Mouse (Mus musculus): ENCODE measurements around the gene Serpinb11. TPM values are rescaled to one million over a fixed set of nuclear protein-coding genes. Genes with fewer than 3 reads are reported as not detected.

The Serpinb11 gene
- not detected in 2 replicates for polyA plus RNA-seq (2016; fragmentation: Nextera tagmentation; extraction: Ambion mirVana)

DNA sequence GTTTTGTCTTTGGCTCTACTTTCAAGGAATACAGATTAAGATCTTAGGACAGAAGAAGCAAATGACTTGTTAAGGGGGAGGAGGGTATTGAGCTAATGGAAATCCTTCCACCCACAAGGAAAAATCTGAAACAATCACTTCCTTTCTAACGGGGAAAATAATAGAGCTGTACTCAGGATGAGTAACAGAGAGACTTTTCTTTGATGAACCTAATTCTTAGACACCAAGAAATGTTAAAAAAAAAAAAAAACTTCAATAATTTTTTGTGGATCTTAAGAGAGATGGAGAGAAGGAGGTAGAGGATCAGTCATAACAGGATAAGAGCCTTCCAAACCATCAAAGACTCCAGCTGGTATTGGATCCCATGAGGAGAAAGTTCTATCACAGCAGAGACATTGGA, at the start of gene Serpinb11:
Gene Serpinb11 (plus strand): TSS at position 301 of the 400 bp plus-strand sequence.
- WGBS, result 60% methylated on average over 1 of the region's 1 CpGs

DNA sequence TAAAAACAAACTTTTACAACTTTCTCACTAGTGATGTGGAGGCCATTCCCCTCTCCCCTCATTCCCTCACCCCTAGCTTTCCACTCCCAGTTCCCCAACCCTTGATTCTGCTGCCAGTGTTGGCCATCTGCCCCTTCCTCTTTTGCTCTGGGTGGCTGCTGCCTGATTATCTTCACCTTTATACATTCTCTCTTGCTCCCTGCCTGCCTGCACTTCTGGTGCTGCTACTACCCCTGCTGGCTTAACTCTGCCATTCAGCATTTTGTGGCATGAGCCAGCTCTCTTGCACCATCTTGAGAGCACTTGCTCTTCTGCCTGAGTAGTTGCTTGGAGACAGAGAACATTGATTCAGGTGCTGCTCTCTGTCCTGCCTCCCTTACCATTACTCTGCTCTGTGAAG, 15.0 kb upstream of the Serpinb11 start:
- H3K27me3 ChIP-seq (ENCODE audit: insufficient read depth, poor library complexity, severe bottlenecking), result no peaks in the 10 kb centered on the region
- no peaks in the 10 kb centered on the region for H3K4me1 ChIP-seq
- no peak for DNase-seq (ENCODE audit: low spot score)
- H3K4me3 ChIP-seq, result no peak overlapping the region
- H3K36me3 ChIP-seq, result no peaks in the 10 kb centered on the region
- H3K9me3 ChIP-seq, result no peaks in the 10 kb centered on the region
- no peak overlapping the region for H3K27ac ChIP-seq

More for the DNA sequence above, at the start of gene Serpinb11:
- H3K36me3 ChIP-seq, result no peaks in the 10 kb centered on the region
- no peak for DNase-seq (ENCODE audit: low spot score)
- no peaks in the 10 kb centered on the region for H3K4me1 ChIP-seq
- H3K4me3 ChIP-seq, result no peak within 1 kb of the TSS
- no peaks in the 10 kb centered on the region for H3K27me3 ChIP-seq (ENCODE audit: insufficient read depth, poor library complexity, severe bottlenecking)
- no peaks in the 10 kb centered on the region for H3K9me3 ChIP-seq
- no peak within 1 kb of the TSS for H3K27ac ChIP-seq

DNA sequence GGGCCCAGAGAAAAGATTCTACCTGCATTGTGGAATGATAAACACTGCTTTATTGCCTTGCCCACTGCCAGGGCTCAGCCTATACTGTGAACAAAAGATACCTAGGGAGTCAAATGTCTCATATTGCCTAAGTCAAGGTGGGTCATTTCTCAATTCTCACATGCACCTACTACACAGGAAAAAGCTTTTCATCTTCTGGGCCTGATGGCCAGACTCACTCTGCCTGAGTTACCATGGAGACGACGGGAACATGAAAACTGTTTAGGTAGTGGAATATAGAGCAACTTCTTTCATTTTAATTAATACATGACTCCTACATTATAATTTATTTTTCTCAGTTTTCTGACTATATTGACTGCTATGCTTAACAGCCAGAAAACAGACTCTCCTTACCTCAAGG, 14.2 kb upstream of the Serpinb11 start:
- Histone ChIP-seq H3K4me3 (no peak overlapping the region), H3K4me1 (no peaks in the 10 kb centered on the region; the same call in 1 of the 2 replicates), H3K27me3 (ENCODE audit: insufficient read depth, poor library complexity, severe bottlenecking) (no peaks in the 10 kb centered on the region), H3K9me3 (no peaks in the 10 kb centered on the region), H3K27ac (no peak overlapping the region), H3K36me3 (no peaks in the 10 kb centered on the region)
- 93% methylated on average over 2 of the region's 2 CpGs for WGBS
- DNase-seq (ENCODE audit: low spot score), result no peak

DNA sequence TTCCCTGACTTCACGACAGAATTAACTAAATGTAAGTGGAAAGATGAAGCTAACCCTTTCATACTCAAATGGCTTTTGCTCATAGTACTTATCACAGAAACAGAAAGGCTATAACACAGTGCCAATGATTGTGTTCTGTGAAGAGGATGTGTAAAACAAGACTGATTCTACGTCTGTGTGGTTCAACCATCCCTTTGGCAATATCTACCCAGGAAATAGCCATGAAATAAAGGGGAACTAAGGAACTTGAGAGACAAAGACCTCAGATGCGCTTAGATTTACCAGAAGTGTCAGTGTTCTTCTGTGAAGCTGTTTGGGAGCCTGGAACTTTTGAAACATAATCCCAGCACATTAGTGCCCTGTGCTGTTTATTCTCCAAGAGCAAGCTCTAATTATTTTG, 10.6 kb upstream of the Serpinb11 start:
- H3K27me3 ChIP-seq (ENCODE audit: insufficient read depth, poor library complexity, severe bottlenecking), result no peaks in the 10 kb centered on the region
- no peak for DNase-seq (ENCODE audit: low spot score)
- WGBS, result 58% methylated on average over 3 of the region's 3 CpGs

DNA sequence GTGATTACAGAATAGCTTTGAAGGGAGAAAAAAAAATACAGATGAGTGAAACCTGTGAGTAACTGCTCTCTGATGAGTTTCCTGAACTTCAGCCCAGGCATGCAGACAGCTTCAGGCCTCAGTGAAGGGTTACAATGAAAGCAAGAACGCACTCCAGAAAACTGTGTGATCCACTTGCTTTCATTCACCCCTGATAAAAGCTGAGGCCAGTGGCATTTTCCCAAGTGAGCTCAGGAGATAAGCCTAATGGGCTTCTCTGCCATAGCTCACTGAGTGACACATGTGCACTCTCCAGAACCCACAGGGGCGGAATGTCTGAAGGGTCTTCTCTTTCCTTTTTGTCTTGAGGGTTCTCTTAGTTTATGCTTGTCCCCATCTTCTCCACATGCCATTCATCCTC, 9.9 kb upstream of the Serpinb11 start:
- Histone ChIP-seq H3K4me1 (no peaks in the 10 kb centered on the region; the same call in 1 of the 2 replicates), H3K9me3 (no peaks in the 10 kb centered on the region), H3K27me3 (ENCODE audit: insufficient read depth, poor library complexity, severe bottlenecking) (no peaks in the 10 kb centered on the region), H3K4me3 (no peak overlapping the region), H3K36me3 (no peaks in the 10 kb centered on the region), H3K27ac (no peak overlapping the region)
- no peak for DNase-seq (ENCODE audit: low spot score)
- 25% methylated on average over 2 of the region's 2 CpGs for WGBS

More for the DNA sequence above, 10.6 kb upstream of the Serpinb11 start:
- Histone ChIP-seq H3K4me1 (no peaks in the 10 kb centered on the region; the same call in 1 of the 2 replicates), H3K27ac (no peak overlapping the region), H3K9me3 (no peaks in the 10 kb centered on the region), H3K36me3 (no peaks in the 10 kb centered on the region), H3K4me3 (no peak overlapping the region)

DNA sequence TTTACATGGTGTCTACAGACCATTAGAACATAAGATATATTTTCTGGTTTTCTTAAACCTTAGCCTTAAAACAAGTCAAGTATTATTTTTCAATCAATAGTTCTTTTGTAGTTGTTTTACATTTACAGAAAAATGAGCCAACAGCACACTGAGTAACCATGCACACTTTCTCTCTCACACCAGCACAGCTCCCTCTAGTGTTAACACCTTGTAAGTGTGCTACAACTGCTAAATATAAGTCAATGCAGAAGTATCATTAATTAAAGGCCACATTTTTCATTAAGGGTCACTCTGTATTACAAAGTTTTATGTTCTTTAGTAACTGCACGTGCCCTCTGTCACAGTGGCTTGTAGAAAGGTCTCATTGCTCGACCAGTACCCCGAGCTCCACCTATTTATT, 8.0 kb upstream of the Serpinb11 start:
- Histone ChIP-seq H3K36me3 (no peaks in the 10 kb centered on the region), H3K27ac (no peak overlapping the region), H3K4me1 (no peaks in the 10 kb centered on the region; the same call in 1 of the 2 replicates), H3K4me3 (no peak overlapping the region), H3K27me3 (ENCODE audit: insufficient read depth, poor library complexity, severe bottlenecking) (no peaks in the 10 kb centered on the region), H3K9me3 (no peaks in the 10 kb centered on the region)
- WGBS, result 54% methylated on average over 3 of the region's 3 CpGs
- DNase-seq (ENCODE audit: low spot score), result no peak

DNA sequence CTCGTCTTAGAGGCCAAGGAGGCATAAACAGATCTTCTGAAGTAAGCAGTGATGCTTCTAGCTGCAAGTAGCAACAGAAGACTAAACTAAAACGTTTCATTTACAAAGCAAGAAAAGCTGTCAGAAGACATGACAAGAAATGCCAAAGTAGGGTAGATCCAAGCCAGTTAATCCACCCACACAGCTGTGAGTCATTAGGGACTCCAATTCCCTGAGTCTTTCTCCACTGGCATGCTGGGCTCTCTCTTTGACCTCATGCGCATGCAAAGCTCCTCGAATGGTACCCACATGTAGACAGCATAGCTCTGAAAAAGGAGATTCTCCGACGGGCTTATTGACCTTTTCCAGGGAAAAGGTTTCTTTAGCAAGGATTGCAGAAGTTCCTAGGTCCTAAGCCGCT, 5.0 kb downstream of the Serpinb11 start:
- no peaks in the 10 kb centered on the region for H3K36me3 ChIP-seq
- no peaks in the 10 kb centered on the region for H3K27me3 ChIP-seq (ENCODE audit: insufficient read depth, poor library complexity, severe bottlenecking)
- no peaks in the 10 kb centered on the region for H3K4me1 ChIP-seq
- no peaks in the 10 kb centered on the region for H3K9me3 ChIP-seq
- no peak for DNase-seq (ENCODE audit: low spot score)
- 65% methylated on average over 7 of the region's 7 CpGs for WGBS
- H3K4me3 ChIP-seq, result no peak overlapping the region
- H3K27ac ChIP-seq, result no peak overlapping the region

DNA sequence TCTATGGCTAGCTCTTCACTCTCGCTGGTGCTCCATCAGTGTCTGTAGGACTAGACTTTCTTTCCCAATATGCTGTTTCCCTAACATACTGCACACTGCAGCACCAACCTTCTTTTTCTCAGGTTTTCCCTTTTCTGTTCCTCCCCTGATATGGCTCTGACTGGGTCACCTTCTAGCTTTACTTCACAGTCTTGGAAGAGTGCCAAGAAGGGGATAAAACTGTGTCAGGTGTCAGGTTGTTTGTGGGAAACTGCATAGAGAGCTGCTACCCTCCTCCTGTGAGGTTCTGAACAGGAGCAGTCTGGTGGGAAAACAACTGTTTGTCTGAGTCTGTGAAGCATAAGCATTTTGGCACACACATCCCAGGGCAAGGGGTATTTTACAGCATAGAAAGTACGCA, 7.9 kb downstream of the Serpinb11 start:
- no peaks in the 10 kb centered on the region for H3K4me1 ChIP-seq
- no peaks in the 10 kb centered on the region for H3K27me3 ChIP-seq (ENCODE audit: insufficient read depth, poor library complexity, severe bottlenecking)
- no peaks in the 10 kb centered on the region for H3K9me3 ChIP-seq
- no peak overlapping the region for H3K27ac ChIP-seq
- H3K36me3 ChIP-seq, result no peaks in the 10 kb centered on the region
- no peak for DNase-seq (ENCODE audit: low spot score)
- 80% methylated on average over 2 of the region's 2 CpGs for WGBS
- no peak overlapping the region for H3K4me3 ChIP-seq

DNA sequence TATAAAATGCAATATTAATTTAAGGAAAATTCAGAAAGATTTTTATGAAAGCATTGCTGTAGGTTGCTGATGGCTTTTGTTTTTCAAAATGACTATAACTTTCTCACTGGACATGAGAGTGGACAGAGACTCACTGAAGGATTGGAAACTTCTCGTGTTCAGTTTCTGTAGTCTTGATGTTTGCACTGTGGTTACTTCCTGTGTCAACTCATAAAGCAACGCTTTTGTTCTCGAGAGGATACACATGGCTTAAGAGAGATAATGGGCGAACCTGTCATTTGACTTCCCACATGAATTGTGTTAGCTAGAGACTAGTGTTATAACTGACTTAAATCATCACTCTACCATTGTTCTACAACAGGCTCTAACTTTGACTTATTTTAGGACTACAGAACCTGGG, 16.0 kb downstream of the Serpinb11 start:
- H3K27me3 ChIP-seq (ENCODE audit: insufficient read depth, poor library complexity, severe bottlenecking), result no peaks in the 10 kb centered on the region
- H3K4me3 ChIP-seq, result no peak overlapping the region
- no peaks in the 10 kb centered on the region for H3K9me3 ChIP-seq
- H3K4me1 ChIP-seq, result no peaks in the 10 kb centered on the region
- no peak overlapping the region for H3K27ac ChIP-seq
- H3K36me3 ChIP-seq, result no peaks in the 10 kb centered on the region
- 70% methylated on average over 4 of the region's 4 CpGs for WGBS
- DNase-seq (ENCODE audit: low spot score), result no peak

DNA sequence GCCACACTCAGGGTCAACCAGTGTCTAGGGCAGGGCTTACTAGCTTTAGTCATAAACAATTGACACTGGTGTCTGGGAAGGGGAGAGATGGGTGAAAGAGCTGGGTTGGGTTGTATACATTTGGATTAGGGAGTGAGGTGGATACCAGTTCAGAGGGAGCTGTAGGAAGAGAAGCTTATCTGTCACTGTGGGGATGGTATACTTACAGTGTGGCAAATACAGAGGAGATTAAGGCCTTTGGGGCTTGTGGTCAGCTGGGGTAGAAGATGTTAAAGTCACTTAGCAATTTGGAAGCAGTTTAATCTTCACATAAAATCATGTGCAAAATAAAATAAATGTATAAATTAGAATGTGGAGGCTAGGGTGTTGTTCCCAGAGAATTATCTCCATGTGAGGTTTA, 17.4 kb downstream of the Serpinb11 start:
- Histone ChIP-seq H3K36me3 (no peaks in the 10 kb centered on the region), H3K4me3 (no peak overlapping the region), H3K4me1 (no peaks in the 10 kb centered on the region), H3K27ac (no peak overlapping the region), H3K9me3 (no peaks in the 10 kb centered on the region), H3K27me3 (ENCODE audit: insufficient read depth, poor library complexity, severe bottlenecking) (no peaks in the 10 kb centered on the region)
- DNase-seq (ENCODE audit: low spot score), result no peak

DNA sequence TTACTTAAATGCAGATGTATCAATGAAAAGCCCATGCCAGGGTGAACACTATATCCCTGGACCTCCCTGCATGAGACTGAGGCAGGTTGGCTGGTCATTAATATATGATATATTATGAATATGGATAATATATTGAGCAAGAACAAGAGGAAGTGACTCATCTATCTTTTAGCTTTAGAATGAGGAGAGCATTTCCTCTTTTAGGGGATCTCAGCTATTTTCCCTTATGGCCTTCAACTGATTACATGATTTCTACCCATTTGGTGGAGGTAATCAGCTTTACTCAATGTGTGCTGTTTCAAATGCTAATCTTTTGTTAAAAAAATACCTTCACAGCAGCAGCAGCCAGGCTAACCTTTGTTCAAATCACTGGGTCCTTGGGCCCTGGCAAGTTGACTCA, 20.5 kb downstream of the Serpinb11 start:
- Histone ChIP-seq H3K36me3 (no peaks in the 10 kb centered on the region), H3K27ac (no peak overlapping the region), H3K4me3 (no peak overlapping the region), H3K27me3 (ENCODE audit: insufficient read depth, poor library complexity, severe bottlenecking) (no peaks in the 10 kb centered on the region), H3K4me1 (no peaks in the 10 kb centered on the region), H3K9me3 (no peaks in the 10 kb centered on the region)
- no peak for DNase-seq (ENCODE audit: low spot score)

DNA sequence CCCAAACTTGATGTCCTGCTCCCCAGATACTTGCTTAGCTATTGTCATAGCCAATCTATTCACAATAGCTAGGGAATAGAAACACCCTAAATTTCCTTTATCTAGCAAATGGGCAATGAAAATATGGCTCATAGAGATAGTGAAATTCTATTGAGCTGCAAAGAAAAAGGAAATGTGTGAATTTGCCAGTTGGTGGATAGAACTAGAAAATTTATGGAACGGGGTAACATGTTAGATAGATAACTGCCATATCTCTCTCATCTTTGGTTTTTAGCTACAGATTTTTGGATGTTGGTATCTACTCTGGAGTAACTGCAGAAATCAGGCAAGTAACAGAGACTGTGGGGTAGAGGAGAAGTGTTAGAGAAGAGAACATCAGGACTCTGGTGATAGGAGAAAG, 21.4 kb downstream of the Serpinb11 start:
- no peak for DNase-seq (ENCODE audit: low spot score)
- Histone ChIP-seq H3K4me1 (no peaks in the 10 kb centered on the region), H3K4me3 (no peak overlapping the region), H3K27me3 (ENCODE audit: insufficient read depth, poor library complexity, severe bottlenecking) (no peaks in the 10 kb centered on the region), H3K27ac (no peak overlapping the region), H3K36me3 (no peaks in the 10 kb centered on the region), H3K9me3 (no peaks in the 10 kb centered on the region)
- 90% methylated on average over 1 of the region's 1 CpGs for WGBS

DNA sequence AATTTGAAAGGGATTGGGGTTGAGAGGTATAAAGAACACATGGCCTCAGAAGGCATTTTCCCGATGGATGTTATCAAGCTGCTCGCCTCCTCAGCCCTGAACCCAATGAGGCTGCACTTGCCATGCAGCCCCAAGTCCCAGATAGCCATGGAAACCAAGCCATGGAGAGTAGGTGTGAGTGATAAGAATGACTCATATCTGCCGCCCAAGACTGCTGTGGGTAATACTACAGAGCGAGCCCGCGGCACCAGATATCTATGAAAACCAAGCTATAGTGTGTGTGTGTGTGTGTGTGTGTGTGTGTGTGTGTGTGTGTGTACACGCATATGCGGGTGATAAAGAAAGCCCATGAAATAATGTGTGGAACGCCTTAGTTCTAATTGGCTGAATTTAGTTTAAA, 23.5 kb downstream of the Serpinb11 start:
- no peak overlapping the region for H3K27ac ChIP-seq
- H3K36me3 ChIP-seq, result no peaks in the 10 kb centered on the region
- WGBS, result 77% methylated on average over 9 of the region's 9 CpGs
- H3K9me3 ChIP-seq, result no peaks in the 10 kb centered on the region
- H3K4me3 ChIP-seq, result no peak overlapping the region
- H3K4me1 ChIP-seq, result no peaks in the 10 kb centered on the region
- no peaks in the 10 kb centered on the region for H3K27me3 ChIP-seq (ENCODE audit: insufficient read depth, poor library complexity, severe bottlenecking)
- DNase-seq (ENCODE audit: low spot score), result no peak

DNA sequence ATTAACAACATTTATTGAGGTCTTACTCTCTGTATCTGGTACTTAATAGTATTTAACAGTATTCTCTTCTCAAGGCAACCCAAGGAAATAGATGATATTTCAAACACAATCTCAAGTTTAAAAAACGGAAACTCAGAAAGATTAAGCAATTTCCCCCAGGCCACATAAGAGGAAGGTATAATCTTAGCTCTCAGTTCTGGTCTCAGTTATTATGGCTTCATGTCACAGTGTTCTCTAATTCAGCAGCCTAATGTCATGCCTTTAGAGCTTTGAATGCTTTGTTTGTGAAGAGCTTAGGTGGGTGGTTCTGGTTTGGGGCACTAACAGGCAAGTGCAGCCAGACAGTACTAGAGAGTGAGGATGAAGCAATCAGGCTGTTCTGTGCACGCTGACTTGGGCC, 28.8 kb downstream of the Serpinb11 start:
- 75% methylated on average over 2 of the region's 2 CpGs for WGBS

More for the DNA sequence above, 28.8 kb downstream of the Serpinb11 start:
- no peak for DNase-seq (ENCODE audit: low spot score)
- Histone ChIP-seq H3K4me3 (no peak overlapping the region), H3K4me1 (no peaks in the 10 kb centered on the region), H3K36me3 (no peaks in the 10 kb centered on the region), H3K27ac (no peak overlapping the region), H3K27me3 (ENCODE audit: insufficient read depth, poor library complexity, severe bottlenecking) (no peaks in the 10 kb centered on the region), H3K9me3 (no peaks in the 10 kb centered on the region)

Measured in heart, embryonic 10.5 days (tissue).